Mouse (Mus musculus) lung, postnatal 4 days (tissue): ENCODE data around the gene Selenot.
"Not testable (repeated sequence)": the region's sequence is repeated elsewhere in the genome, so short reads cannot be mapped to it uniquely, and the experiment has no call there.

ENCODE experiments used
- DNase-seq, 2 experiments: peaks; one replicate each; pipeline ENCODE4 v3.0.0; 2021

Selenot gene

DNA sequence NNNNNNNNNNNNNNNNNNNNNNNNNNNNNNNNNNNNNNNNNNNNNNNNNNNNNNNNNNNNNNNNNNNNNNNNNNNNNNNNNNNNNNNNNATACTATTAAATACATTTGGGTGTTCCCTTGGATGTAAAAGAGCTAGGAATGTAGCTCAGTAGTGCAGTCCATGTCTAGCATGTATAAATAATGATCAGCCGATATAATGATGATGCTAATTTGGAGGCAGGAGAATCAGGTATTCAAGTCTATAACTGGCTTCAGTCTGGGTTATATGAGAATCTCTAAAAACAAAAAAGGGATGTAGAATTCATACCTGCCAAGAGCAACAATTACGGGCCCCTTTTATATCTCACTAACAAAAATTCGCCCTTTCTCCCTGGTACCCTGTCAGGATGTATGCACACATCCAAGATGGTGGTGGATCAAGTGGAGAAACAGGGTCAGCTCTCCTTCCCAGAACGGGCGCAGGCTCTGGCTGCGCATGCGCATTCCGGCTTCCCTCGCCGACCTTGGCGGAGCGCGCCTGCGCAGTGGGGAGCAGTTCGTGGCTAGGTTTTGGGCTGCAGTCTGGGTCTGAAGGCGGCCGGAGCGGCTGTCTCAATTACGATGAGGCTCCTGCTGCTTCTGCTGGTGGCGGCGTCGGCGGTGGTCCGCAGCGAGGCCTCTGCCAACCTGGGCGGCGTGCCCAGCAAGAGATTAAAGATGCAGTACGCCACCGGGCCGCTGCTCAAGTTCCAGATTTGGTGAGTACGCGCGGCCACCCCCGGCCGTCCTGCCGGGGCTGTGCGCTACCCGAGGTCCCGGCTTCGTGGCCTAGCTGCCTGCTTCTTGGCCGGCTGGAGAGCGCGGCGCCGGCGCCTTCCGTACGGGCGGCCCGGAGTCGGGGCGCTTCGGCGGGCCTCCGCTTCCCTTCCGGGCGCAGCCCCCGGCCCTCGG, at the start of gene Selenot:
TSS of gene Selenot (plus strand) at position 500 of the 930 bp plus-strand sequence.
- DNase-seq = peak; percentile 98

- no peak for DNase-seq
Observed at GRCm38 (mm10) chr3:58536573-58536972, 39.9 kb upstream of the Selenot start.

DNA sequence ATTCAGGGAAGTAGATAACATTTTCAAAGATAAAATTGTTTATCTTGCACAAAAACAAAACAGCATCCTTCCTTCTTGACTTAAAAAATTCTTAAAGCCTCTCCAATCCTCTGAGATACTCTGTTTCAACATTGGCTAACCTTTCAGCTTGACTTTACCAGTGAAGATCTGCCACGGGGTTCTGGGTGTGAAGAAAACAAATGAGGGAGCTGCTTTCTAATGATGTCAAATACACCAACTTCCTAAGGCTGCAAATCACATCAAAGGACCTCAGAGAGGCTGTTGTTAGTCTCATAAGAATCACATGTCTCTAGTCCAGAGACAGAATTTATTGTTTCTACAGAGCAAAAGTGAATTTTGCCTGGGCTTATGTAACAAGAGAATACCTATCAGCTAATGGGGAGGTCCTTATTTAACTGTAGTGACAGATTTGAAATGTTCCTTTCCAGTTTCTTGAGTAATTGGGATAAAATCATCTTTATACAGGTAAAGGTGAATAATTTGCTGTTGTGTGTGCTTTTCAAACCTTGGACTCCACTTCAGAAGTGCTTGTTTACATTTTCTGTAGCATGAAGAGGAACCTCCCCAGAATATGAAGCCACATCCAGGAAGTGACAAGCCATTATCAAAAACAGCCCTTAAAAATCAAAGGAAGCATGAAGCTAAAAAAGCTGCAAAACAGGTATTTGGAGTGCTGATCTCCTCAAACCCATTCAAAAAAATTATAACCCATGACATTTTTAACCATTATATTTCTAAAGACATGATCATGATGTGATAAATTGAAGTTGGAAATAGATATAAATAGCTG, 24.2 kb upstream of the Selenot start:
- DNase-seq = no peak

GRCm38 (mm10) chr3:58556649-58557048, 19.8 kb upstream of the Selenot start:
- no peak for DNase-seq

GRCm38 (mm10) chr3:58559887-58560286, 16.5 kb upstream of the Selenot start:
- DNase-seq = no peak

DNA sequence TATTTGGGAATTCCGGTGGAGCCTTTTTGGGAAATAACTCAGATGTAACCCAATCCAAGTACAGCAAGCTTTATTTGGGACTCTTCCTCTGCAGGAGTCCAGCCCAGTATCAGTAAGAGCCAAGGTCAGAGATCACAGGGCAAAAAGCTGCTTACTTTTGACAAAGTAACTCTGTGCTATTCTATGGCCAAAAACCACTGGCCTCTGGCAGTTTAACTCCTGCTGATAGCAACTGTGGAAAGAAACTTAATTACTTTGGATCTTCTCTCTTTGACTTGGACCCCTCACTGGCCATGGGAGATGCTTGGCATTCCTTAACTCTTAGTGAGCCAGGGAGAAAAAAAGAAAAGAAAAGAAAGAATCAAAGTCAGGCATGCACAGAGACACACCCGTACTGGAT, 15.0 kb upstream of the Selenot start:
- no peak for DNase-seq

GRCm38 (mm10) chr3:58570821-58571220, 5.6 kb upstream of the Selenot start:
- no peak for DNase-seq

DNA sequence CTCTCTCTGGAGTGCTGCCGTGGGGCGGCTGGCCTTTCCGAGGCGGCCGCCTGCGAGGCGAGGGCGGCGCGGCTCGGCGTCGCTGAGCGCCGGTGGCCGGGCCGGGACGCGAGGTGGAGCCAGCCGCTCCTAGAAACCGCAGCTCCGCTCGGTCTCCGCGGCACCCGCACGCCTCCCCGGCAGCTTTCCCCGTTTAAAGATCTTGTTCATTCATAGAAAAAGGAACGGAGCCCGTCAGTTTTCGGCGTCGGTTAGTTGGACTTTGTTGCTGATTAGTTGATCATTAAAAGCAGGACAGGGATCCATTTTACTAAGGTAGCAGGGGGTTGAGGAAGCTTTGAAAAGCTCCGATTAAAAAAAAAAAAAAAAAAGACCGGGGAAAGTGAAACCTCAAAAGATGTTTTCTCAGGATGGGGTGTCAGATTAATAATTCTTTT, 649 bp downstream of the Selenot start:
- DNase-seq = no peak

DNA sequence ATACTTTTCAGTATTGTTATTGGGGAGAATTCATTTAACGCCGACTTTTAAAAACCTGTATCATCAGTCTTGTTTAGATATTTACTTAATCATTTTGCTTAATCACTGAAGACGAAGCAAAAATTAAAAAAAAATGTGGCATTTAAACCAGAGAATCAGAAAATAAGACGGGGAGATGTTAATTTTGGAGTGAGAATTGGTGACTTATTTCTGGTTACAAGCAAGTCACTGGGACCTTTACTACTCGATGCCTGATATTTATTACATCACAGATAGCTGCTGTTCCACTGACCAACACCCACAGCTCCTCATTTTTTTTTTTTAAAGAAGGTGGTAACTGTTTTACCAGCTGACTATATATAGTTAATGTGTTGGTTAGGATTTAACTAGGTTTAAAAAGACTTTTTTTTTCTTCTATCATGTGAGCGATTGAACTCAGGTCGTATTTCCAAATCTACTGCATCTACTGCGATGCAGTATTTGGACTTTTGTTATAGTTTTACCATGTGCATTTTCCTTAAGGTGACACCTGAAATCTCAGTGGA, 1.1 kb downstream of the Selenot start:
- no peak for DNase-seq

DNA sequence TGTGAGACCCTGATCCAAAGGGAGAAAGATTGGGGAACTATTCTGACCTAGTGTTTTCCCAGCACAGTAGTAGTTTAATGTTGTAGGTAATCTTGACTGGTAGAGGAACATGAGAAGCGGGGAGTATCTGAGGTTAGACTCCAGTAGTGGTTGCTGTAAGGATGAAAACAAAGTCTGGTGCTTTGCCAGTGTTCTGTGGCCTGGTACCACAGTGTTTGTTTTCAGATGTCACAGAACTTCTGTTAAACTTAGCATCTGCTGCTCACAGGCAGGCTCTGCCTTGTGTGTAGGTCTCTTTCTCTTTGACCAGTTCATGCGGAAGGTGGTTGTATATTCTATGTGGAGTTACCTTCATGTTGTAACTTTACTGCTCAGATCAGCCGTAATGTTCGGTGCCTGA, 5.1 kb downstream of the Selenot start:
- no peak for DNase-seq

DNA sequence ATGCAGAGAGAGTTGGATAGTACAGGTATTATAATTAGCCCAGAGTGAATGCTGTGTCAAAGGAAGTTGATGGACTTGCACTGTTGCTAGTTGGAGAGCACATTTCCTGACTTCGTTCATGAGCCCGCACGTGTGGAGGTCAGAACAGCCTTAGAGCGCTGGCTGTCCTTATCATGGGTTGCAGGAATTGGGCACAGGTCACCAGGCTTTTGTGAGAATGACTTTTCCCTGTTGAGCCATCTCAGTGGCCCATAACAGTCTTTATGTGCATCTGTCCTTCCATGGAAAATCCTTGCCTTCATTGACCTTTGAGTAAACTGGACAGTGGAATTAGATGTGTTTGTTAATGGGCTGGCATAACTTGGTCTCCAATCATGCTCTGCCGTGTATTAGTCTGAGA, 5.9 kb downstream of the Selenot start:
- no peak for DNase-seq

- no peak for DNase-seq
Observed at GRCm38 (mm10) chr3:58582788-58583426, 6.5 kb downstream of the Selenot start.

DNA sequence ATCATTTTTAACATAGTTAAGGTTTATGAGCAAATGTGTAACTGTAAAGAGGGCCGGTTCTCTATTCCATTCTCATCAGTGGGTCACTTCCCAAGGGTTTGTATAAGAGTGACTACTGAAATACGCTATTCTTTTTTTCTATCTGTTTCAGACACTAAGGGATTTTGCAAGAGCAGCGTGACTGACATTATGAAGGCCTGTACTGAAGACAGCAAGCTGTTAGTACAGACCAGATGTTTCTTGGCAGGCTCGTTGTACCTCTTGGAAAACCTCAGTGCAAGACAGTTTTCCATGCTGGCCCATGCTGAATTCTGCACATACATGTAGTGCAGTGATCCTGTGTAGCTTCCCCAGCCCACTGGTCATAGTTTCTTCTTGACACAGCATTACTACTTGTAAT, 14.1 kb downstream of the Selenot start:
- not testable (repeated sequence) for DNase-seq

GRCm38 (mm10) chr3:58592666-58593065, 16.2 kb downstream of the Selenot start:
- not testable (repeated sequence) for DNase-seq

DNA sequence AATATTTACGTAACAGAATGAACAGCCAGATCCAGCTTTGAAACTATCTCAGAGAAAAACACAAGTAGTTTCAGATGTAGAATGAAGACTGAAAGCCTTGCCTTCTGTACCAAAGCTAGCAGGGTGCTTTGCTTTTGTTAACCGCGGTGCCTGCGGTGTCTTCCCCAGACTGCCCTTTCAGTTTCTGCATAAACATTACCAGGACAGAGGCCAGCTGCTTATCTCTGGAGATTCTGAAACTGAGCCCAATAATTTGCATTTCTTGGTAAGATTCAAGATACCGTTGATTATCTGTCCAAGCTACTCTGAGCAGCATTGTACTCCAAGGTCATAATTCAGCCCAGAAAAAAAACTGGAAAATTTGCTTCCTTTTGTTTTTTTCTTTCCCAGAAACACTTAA, 17.2 kb downstream of the Selenot start:
- DNase-seq = no peak

- DNase-seq = no peak
Observed at GRCm38 (mm10) chr3:58608506-58608905, 32.1 kb downstream of the Selenot start.

GRCm38 (mm10) chr3:58609985-58610384, 33.5 kb downstream of the Selenot start:
- no peak for DNase-seq

- DNase-seq = no peak
Observed at GRCm38 (mm10) chr3:58621066-58621465, 44.6 kb downstream of the Selenot start.

GRCm38 (mm10) chr3:58622665-58623394, 46.4 kb downstream of the Selenot start:
- DNase-seq = no peak

DNA sequence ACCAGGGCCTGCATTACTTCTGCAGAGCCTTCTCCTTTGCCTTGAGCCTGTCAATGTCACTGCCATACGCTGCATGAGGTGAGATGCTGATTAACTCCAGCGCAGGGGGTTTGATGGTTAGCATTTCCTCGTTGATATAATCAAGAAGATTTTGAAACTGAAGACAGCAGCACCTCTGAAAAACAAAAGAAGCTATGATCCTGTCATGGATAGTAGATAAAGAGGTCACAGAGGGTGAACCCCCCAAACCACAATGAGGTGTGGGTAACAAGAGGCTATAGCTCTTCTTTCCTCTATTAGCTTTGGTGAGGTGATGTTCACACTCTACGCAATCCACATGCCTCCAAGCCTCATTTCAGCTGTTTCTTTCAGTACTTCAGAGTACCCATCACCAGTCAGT, 48.5 kb downstream of the Selenot start:
- no peak for DNase-seq

GRCm38 (mm10) chr3:58631693-58632092, 55.3 kb downstream of the Selenot start:
- DNase-seq = no peak
